Mouse (Mus musculus) embryonic facial prominence, embryonic 11.5 days (tissue): ENCODE measurements around the gene Sh3bp1. TPM values are rescaled to one million over a fixed set of nuclear protein-coding genes. Genes with fewer than 3 reads are reported as not detected.
A peak's percentile ranks its signal among the peaks of the same experiment; 100 is the strongest.

ENCODE experiments used
- ATAC-seq: fragments of 200-750 bp; cut with Nextera tagmentation; replicated peaks from 2 replicates; pipeline ENCODE4 v1.8.0; 2017; ENCODE audit warnings: low read depth; ENCODE audit not compliant: insufficient number of reproducible peaks, low FRiP score, low TSS enrichment
- DNase-seq: peaks from one replicate; pipeline ENCODE4 v3.0.0-alpha.2; 2015; ENCODE audit warnings: low spot score
- H3K27ac ChIP-seq: fragments of 300-500 bp; sonication (generic); replicated peaks from 2 replicates; pipeline ENCODE4 v1.5.1; 2014; ENCODE audit warnings: mild to moderate bottlenecking, low read depth, low read length, control low read depth
- H3K27me3 ChIP-seq: fragments of 300-500 bp; sonication (generic); 2 replicates; pipeline ENCODE4 v1.6.1; 2014; ENCODE audit warnings: mild to moderate bottlenecking, low read length, moderate library complexity, mixed read lengths; ENCODE audit not compliant: control insufficient read depth, insufficient read depth
- H3K36me3 ChIP-seq: fragments of 300-500 bp; sonication (generic); replicated peaks from 2 replicates; pipeline ENCODE4 v1.6.1; 2014; ENCODE audit warnings: low read depth, mild to moderate bottlenecking, low read length, moderate library complexity, mixed read lengths; ENCODE audit not compliant: control insufficient read depth, insufficient read depth
- H3K4me1 ChIP-seq: fragments of 300-500 bp; sonication (generic); 2 replicates; pipeline ENCODE4 v1.6.1; 2014; ENCODE audit warnings: low read length, mixed read lengths; ENCODE audit not compliant: control insufficient read depth, insufficient read depth
- H3K4me2 ChIP-seq: fragments of 300-500 bp; sonication (generic); 2 replicates; pipeline ENCODE4 v1.6.1; 2014; ENCODE audit warnings: low read depth, mild to moderate bottlenecking, control low read depth, low read length, moderate library complexity
- H3K4me3 ChIP-seq: fragments of 300-500 bp; sonication (generic); 2 replicates; pipeline ENCODE4 v1.5.1; 2014; ENCODE audit warnings: low read depth, low read length, control low read depth
- H3K9ac ChIP-seq: fragments of 300-500 bp; sonication (generic); replicated peaks from 2 replicates; pipeline ENCODE4 v1.6.1; 2014; ENCODE audit warnings: mild to moderate bottlenecking, control low read depth, low read length
- H3K9me3 ChIP-seq: fragments of 300-500 bp; sonication (generic); replicated peaks from 2 replicates; pipeline ENCODE4 v1.6.1; 2016; ENCODE audit warnings: mild to moderate bottlenecking, low read length, inconsistent platforms, mixed read lengths; ENCODE audit not compliant: control insufficient read depth
- WGBS: fragments of 180-500 bp; shearing (Covaris S2); extraction: QIAGEN DNeasy Blood & Tissue Kit; methylation state at CpG from one replicate; pipeline ENCODE4 v1.1.7; 2014; 5-methylcytosine and 5-hydroxymethylcytosine counted together
- polyA plus RNA-seq: library from polyadenylated mRNA; unstranded; fragments of >200 nt; fragmentation: Nextera tagmentation; extraction: Ambion mirVana; gene quantifications from 2 replicates; pipeline ENCODE4 v1.2.1, GENCODE M21; 2014

The Sh3bp1 gene
- polyA plus RNA-seq, 1 experiment from 2014 or later, result 25.2 TPM

GRCm38 (mm10) chr15:78898507-78899001 lies 1.0 kb upstream of the Sh3bp1 start:
- Histone ChIP-seq H3K36me3 (no peaks in the 10 kb centered on the region), H3K27me3 (no peaks in the 10 kb centered on the region), H3K9ac (no peak overlapping the region), H3K4me2 (no peak overlapping the region), H3K4me3 (peak overlapping the region; percentile 57; the same call in 1 of the 2 replicates), H3K4me1 (peaks cover 4% of the 10 kb centered on the region), H3K27ac (no peak overlapping the region), H3K9me3 (no peaks in the 10 kb centered on the region)
- WGBS, result 51% methylated on average over 6 of the region's 6 CpGs
- DNase-seq, result no peak
- ATAC-seq, result no peak

- peaks cover 4% of the 10 kb centered on the region for H3K4me1 ChIP-seq
- peak within 1 kb of the TSS; percentile 57 for H3K4me3 ChIP-seq
- no peak for ATAC-seq
Observed at GRCm38 (mm10) chr15:78899409-78899739, 194 bp upstream of the Sh3bp1 start, which contains the start of gene Gm49510. Gene Gm49510 (plus strand): TSS chr15:78899667.

GRCm38 (mm10) chr15:78900585-78901421 lies 1.2 kb downstream of the Sh3bp1 start:
- peak overlapping the region; percentile 68 for H3K9ac ChIP-seq
- no peaks in the 10 kb centered on the region for H3K27me3 ChIP-seq
- peak overlapping the region; percentile 89 for H3K4me2 ChIP-seq
- H3K27ac ChIP-seq, result peak overlapping the region; percentile 54
- 0 out of 2 replicates have a peak, but pooled peaks have one; percentile 29 for ATAC-seq
- 14% methylated on average over 18 of the region's 18 CpGs for WGBS
- H3K4me3 ChIP-seq, result peak overlapping the region; percentile 57
- peaks cover 4% of the 10 kb centered on the region for H3K4me1 ChIP-seq
- H3K9me3 ChIP-seq, result no peaks in the 10 kb centered on the region
- peak; percentile 14 for DNase-seq
- H3K36me3 ChIP-seq, result no peaks in the 10 kb centered on the region

More at GRCm38 (mm10) chr15:78899409-78899739, 194 bp upstream of the Sh3bp1 start, which contains the start of gene Gm49510:
- WGBS, result 4% methylated on average over 20 of the region's 20 CpGs
- no peaks in the 10 kb centered on the region for H3K9me3 ChIP-seq
- H3K4me2 ChIP-seq, result peak within 1 kb of the TSS; percentile 89
- peak within 1 kb of the TSS; percentile 54 for H3K27ac ChIP-seq
- H3K9ac ChIP-seq, result peak within 1 kb of the TSS; percentile 68
- no peaks in the 10 kb centered on the region for H3K27me3 ChIP-seq
- no peaks in the 10 kb centered on the region for H3K36me3 ChIP-seq
- no peak for DNase-seq

- H3K4me1 ChIP-seq, result peaks cover 4% of the 10 kb centered on the region
- H3K4me2 ChIP-seq, result peak overlapping the region; percentile 89
- H3K4me3 ChIP-seq, result peak overlapping the region; percentile 3; the same call in 1 of the 2 replicates
- H3K9ac ChIP-seq, result peak overlapping the region; percentile 68; the same call in 1 of the 2 replicates
- H3K9me3 ChIP-seq, result no peaks in the 10 kb centered on the region
- ATAC-seq (no peak), DNase-seq (peak; percentile 60)
- WGBS, result 39% methylated on average over 8 of the region's 8 CpGs
- no peaks in the 10 kb centered on the region for H3K36me3 ChIP-seq
- H3K27ac ChIP-seq, result no peak overlapping the region; the same call in 1 of the 2 replicates
- no peaks in the 10 kb centered on the region for H3K27me3 ChIP-seq
Observed at GRCm38 (mm10) chr15:78901422-78901789, 1.8 kb downstream of the Sh3bp1 start.

GRCm38 (mm10) chr15:78903243-78903642 lies 3.7 kb downstream of the Sh3bp1 start:
- 8% methylated on average over 2 of the region's 2 CpGs for WGBS
- Histone ChIP-seq H3K4me3 (no peak overlapping the region), H3K36me3 (no peaks in the 10 kb centered on the region)

GRCm38 (mm10) chr15:78908399-78908798 lies 8.8 kb downstream of the Sh3bp1 start:
- DNase-seq (no peak), ATAC-seq (no peak)
- Histone ChIP-seq H3K4me1 (no peaks in the 10 kb centered on the region), H3K27me3 (no peaks in the 10 kb centered on the region), H3K4me3 (no peak overlapping the region), H3K9ac (no peak overlapping the region), H3K36me3 (no peaks in the 10 kb centered on the region; the same call in 1 of the 2 replicates), H3K4me2 (no peak overlapping the region), H3K27ac (no peak overlapping the region), H3K9me3 (no peaks in the 10 kb centered on the region)
- 78% methylated on average over 7 of the region's 7 CpGs for WGBS

More at GRCm38 (mm10) chr15:78903243-78903642, 3.7 kb downstream of the Sh3bp1 start:
- Histone ChIP-seq H3K9ac (no peak overlapping the region), H3K27ac (no peak overlapping the region), H3K27me3 (no peaks in the 10 kb centered on the region), H3K9me3 (no peaks in the 10 kb centered on the region), H3K4me2 (no peak overlapping the region), H3K4me1 (peaks cover 4% of the 10 kb centered on the region)
- DNase-seq, result peak; percentile 89
- no peak for ATAC-seq

GRCm38 (mm10) chr15:78908982-78909381 lies 9.4 kb downstream of the Sh3bp1 start:
- ATAC-seq, result no peak
- H3K9ac ChIP-seq, result no peak overlapping the region

GRCm38 (mm10) chr15:78912040-78912439 lies 12.5 kb downstream of the Sh3bp1 start:
- WGBS, result 37% methylated on average over 9 of the region's 9 CpGs
- DNase-seq (peak; percentile 55), ATAC-seq (no peak)
- Histone ChIP-seq H3K4me1 (peaks cover 11% of the 10 kb centered on the region), H3K27ac (no peak overlapping the region), H3K27me3 (no peaks in the 10 kb centered on the region), H3K36me3 (no peaks in the 10 kb centered on the region; the same call in 1 of the 2 replicates), H3K4me3 (no peak overlapping the region), H3K9ac (no peak overlapping the region), H3K4me2 (no peak overlapping the region), H3K9me3 (no peaks in the 10 kb centered on the region)

More at GRCm38 (mm10) chr15:78908982-78909381, 9.4 kb downstream of the Sh3bp1 start:
- Histone ChIP-seq H3K4me1 (no peaks in the 10 kb centered on the region), H3K4me3 (no peak overlapping the region), H3K9me3 (no peaks in the 10 kb centered on the region), H3K36me3 (no peaks in the 10 kb centered on the region; the same call in 1 of the 2 replicates), H3K4me2 (no peak overlapping the region), H3K27ac (no peak overlapping the region), H3K27me3 (no peaks in the 10 kb centered on the region)
- DNase-seq, result no peak
- WGBS, result 89% methylated on average over 8 of the region's 8 CpGs
